Mouse (Mus musculus) erythroblast, embryonic 14.5 days (primary cell): ENCODE measurements around the gene Trpm3.

ENCODE experiments used
- GATA1 ChIP-seq: IDR thresholded peaks from 2 replicates; pipeline ENCODE4 v1.6.1; 2012; ENCODE audit warnings: low read length, inconsistent platforms, mixed read lengths
- TAL1 ChIP-seq: IDR thresholded peaks from 3 replicates; pipeline ENCODE4 v1.6.1; 2012; ENCODE audit warnings: low read length, inconsistent platforms, mixed read lengths

DNA sequence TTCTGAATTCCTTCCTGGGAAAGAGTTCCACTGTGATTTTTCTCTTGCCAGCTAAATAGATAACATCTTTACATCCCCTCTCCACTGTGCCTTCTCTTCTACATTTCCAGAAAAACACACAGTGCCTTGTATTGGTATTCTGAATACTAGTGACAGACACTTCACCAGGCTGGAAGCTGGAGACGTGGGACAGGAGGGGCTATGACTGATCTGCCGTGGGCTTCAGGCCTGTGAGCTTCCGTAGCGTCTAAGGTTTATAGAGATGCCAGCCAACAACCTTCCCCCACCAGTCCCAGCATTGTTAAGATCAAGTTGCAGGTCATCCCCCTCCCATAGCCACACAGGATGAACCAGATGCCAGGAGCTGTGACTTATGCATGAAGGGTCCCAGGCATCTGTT lies 518.4 kb downstream of the Trpm3 start:
- no peak for TF ChIP-seq GATA1
- no peak for TF ChIP-seq TAL1
